Mouse (Mus musculus) frontal cortex, adult 2 months (tissue): ENCODE measurements at regions not wholly inside any gene's neighbourhood (a gene's known extent, or its start where the extent isn't known, plus 50 kb on each side); places are given as distances from the start of the nearest gene placed in this dataset.
"Not testable (repeated sequence)": the region's sequence is repeated elsewhere in the genome, so short reads cannot be mapped to it uniquely, and the experiment has no call there.

Source experiments
- DNase-seq, 2 experiments: peaks; one replicate each; pipeline ENCODE4 v3.0.0; 2022; ENCODE audit warnings: low spot score in 1 of 2; ENCODE audit errors: extremely low spot score in 1 of 2

GRCm38 (mm10) chr10:95773425-95773980 is 69.2 kb downstream of the Gm33543 start:
- no peak for DNase-seq

- DNase-seq, result no peak
Observed at GRCm38 (mm10) chr10:95772811-95773424, 69.8 kb downstream of the Gm33543 start.

GRCm38 (mm10) chr10:95768974-95769373 is 73.8 kb downstream of the Gm33543 start:
- DNase-seq, result no peak

- no peak for DNase-seq
Observed at GRCm38 (mm10) chr10:95767526-95768161, 75.1 kb downstream of the Gm33543 start.

GRCm38 (mm10) chr10:95764129-95764528 is 78.6 kb downstream of the Gm33543 start:
- no peak for DNase-seq

- no peak for DNase-seq
Observed at GRCm38 (mm10) chr10:95762632-95763031, 80.1 kb downstream of the Gm33543 start.

GRCm38 (mm10) chr10:95761969-95762368 is 80.8 kb downstream of the Gm33543 start:
- DNase-seq, result no peak

GRCm38 (mm10) chr10:95760121-95760870 is 82.4 kb downstream of the Gm33543 start:
- DNase-seq, result no peak

GRCm38 (mm10) chr10:95758181-95758580 is 84.5 kb downstream of the Gm33543 start:
- no peak for DNase-seq

- DNase-seq, result no peak
Observed at GRCm38 (mm10) chr10:95755429-95755828, 82.2 kb upstream of the Anapc15-ps start.

- DNase-seq, result no peak
Observed at GRCm38 (mm10) chr10:95753396-95753905, 80.2 kb upstream of the Anapc15-ps start.

- no peak for DNase-seq
Observed at GRCm38 (mm10) chr10:95748360-95748759, 75.1 kb upstream of the Anapc15-ps start.

GRCm38 (mm10) chr10:95747939-95748338 is 74.7 kb upstream of the Anapc15-ps start:
- DNase-seq, result no peak

GRCm38 (mm10) chr10:95745834-95746620 is 72.8 kb upstream of the Anapc15-ps start:
- DNase-seq, result no peak

- DNase-seq, result no peak
Observed at GRCm38 (mm10) chr10:95745254-95745653, 72.0 kb upstream of the Anapc15-ps start.

- no peak for DNase-seq
Observed at GRCm38 (mm10) chr10:95743627-95744026, 70.4 kb upstream of the Anapc15-ps start.

- no peak for DNase-seq
Observed at GRCm38 (mm10) chr10:95739421-95739820, 66.2 kb upstream of the Anapc15-ps start.

GRCm38 (mm10) chr10:95736743-95737142 is 63.5 kb upstream of the Anapc15-ps start:
- DNase-seq, result not testable (repeated sequence)

GRCm38 (mm10) chr10:95731001-95731400 is 57.8 kb upstream of the Anapc15-ps start:
- no peak for DNase-seq

- DNase-seq, result no peak
Observed at GRCm38 (mm10) chr10:95729890-95730289, 56.6 kb upstream of the Anapc15-ps start.
